Mouse (Mus musculus): ENCODE results near the gene Ncoa6.

Gene Ncoa6

DNA sequence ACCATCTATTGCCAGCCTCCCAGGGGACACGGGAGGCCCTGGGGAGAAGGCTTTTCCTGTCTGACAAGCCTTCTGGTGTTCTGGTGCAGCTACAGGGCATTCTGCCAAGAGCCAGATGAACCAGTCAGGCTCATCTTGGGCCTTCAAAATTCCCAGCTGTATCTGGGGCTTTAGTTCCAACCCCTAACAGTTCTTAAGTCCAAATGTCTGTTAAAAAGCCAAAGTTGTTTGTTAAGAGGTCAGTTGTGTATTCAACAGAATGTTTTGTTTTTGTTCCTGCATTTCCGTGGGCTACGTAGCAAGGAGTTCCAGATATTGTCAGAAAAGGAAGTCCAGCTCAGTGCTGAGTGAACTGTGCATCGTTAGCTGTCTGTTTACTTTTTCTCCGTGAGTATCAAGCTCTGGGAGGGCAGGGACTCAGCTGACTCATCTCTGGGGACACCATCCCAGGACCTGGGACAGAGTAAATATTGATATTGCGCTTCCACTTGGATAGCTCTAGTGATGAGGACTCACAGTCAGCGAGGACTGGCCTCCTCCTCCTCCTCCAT, 104.3 kb downstream of the Ncoa6 start:
- DNase-seq (ENCODE audit: extremely low spot score, low spot score) = no peak

GRCm38 (mm10) chr2:155367635-155368284, 105.9 kb downstream of the Ncoa6 start:
- no peak for DNase-seq (ENCODE audit: extremely low spot score, low spot score)

- peak; percentile 20 for DNase-seq (ENCODE audit: extremely low spot score, low spot score)
These were observed 115.9 kb downstream of the Ncoa6 start for GRCm38 (mm10) chr2:155357686-155358399.

- DNase-seq (ENCODE audit: extremely low spot score, low spot score) = peak; percentile 85
These were observed 116.6 kb downstream of the Ncoa6 start, which contains the start of gene Pigu for GRCm38 (mm10) chr2:155356971-155357591. Pigu (minus strand) TSS chr2:155357430.

GRCm38 (mm10) chr2:155354402-155354801, 119.3 kb downstream of the Ncoa6 start:
- DNase-seq (ENCODE audit: extremely low spot score, low spot score) = no peak

- no peak for DNase-seq (ENCODE audit: extremely low spot score, low spot score)
These were observed 127.0 kb downstream of the Ncoa6 start for GRCm38 (mm10) chr2:155346670-155347069.
